Mouse (Mus musculus) bone marrow, adult 2 months (tissue): ENCODE results near the gene Map3k6. TPM values are rescaled to one million over a fixed set of nuclear protein-coding genes. Genes with fewer than 3 reads are reported as not detected.
A peak's percentile ranks its signal among the peaks of the same experiment; 100 is the strongest.

Source experiments
- H3K27ac ChIP-seq: fragments of 200-500 bp; 2 replicates; pipeline ENCODE4 v1.5.1; 2012; ENCODE audit warnings: low read depth, mild to moderate bottlenecking, control low read depth, inconsistent platforms, low read length; ENCODE audit not compliant: control insufficient read depth, poor library complexity, insufficient read depth
- H3K4me1 ChIP-seq: fragments of 200-500 bp; 2 replicates; pipeline ENCODE4 v1.6.1; 2011; ENCODE audit warnings: low read length; ENCODE audit not compliant: control insufficient read depth, insufficient read depth
- H3K4me3 ChIP-seq: fragments of 200-500 bp; replicated peaks from 2 replicates; pipeline ENCODE3; 2011; ENCODE audit warnings: mild to moderate bottlenecking, low read depth, low read length, control low read depth; ENCODE audit not compliant: control insufficient read depth
- CTCF ChIP-seq: fragments of 200-500 bp; IDR thresholded peaks from 2 replicates; pipeline ENCODE4 v1.5.1; 2011; ENCODE audit warnings: low read length, control low read depth; ENCODE audit not compliant: control insufficient read depth, insufficient read depth
- POLR2A ChIP-seq: fragments of 200-500 bp; IDR thresholded peaks from 2 replicates; pipeline ENCODE4 v1.6.1; 2011; ENCODE audit warnings: low read depth, mild to moderate bottlenecking, control low read depth, low read length, borderline replicate concordance; ENCODE audit not compliant: control insufficient read depth
- whole genome bisulfite sequencing: fragments of 180-500 bp; shearing (Covaris S2); methylation state at CpG from one replicate; pipeline ENCODE4 v1.1.7; 2018; 5-methylcytosine and 5-hydroxymethylcytosine counted together
- polyA plus RNA-seq: library from polyadenylated mRNA; stranded (reverse); fragments of >200 nt; gene quantifications from 2 replicates; pipeline ENCODE4 v1.2.4, GENCODE M21; 2011; ENCODE audit warnings: low replicate concordance; ENCODE audit not compliant: missing spikeins, insufficient read depth, insufficient read length

The Map3k6 gene
- polyA plus RNA-seq, 1 experiment, result 14.8 TPM

DNA sequence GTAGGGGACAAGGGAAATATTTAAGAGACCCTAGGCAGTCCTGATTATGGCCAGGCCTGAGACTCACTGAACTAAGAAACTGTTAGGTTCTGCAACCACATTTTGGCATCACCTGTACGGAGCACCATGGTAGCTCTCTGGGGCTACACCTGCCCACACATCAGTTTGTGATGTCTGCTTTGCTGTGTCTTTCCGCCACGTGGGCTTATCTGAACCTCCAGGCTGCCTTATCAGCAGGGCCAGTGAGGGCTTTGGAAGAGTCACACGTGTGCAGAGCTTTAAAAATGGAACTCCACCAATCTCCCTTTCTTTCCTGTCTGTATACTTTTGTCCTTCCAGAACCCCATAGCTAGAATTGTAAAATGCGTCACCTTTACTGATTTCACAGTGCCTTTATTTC is 45.3 kb downstream of the Map3k6 start:
- TF ChIP-seq POLR2A, result no peak
- no peak for TF ChIP-seq CTCF
- Histone ChIP-seq H3K4me3 (no peak overlapping the region), H3K27ac (no peak overlapping the region), H3K4me1 (peaks cover 2% of the 10 kb centered on the region; the same call in 1 of the 2 replicates)
- 36% methylated on average over 5 of the region's 5 CpGs for WGBS

DNA sequence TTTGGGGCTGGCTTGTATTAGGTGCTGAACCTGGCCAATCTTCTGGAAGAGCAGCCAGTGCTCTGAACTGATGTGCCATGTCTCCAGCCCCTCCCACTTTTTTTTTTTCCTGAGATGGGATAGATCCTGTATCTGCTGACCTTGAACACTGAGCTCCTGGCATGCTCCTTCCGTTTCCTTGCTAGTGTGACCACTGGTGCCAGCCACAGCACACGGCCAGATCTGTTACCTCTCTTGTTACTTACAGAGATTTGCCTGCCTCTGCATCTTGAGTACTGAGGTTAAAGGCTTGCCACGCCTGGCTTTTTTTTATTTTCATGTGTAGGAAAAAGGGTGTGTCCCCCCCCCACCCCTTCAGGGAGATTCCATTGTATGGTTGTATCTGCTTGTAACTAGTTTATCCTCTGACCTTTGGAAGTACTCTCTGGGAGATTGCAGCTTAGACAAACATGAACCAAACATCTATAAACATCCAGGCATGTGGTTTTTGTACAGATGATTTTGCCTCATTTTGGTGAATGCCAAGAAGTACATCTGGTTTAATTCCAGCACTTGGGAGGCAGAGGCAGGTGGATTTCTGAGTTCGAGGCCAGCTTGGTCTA is 46.0 kb downstream of the Map3k6 start:
- H3K27ac ChIP-seq, result no peak overlapping the region
- H3K4me1 ChIP-seq, result peaks cover 2% of the 10 kb centered on the region; the same call in 1 of the 2 replicates
- H3K4me3 ChIP-seq, result no peak overlapping the region
- 70% methylated on average over 4 of the region's 4 CpGs for WGBS
- no peak for TF ChIP-seq CTCF
- TF ChIP-seq POLR2A, result no peak

DNA sequence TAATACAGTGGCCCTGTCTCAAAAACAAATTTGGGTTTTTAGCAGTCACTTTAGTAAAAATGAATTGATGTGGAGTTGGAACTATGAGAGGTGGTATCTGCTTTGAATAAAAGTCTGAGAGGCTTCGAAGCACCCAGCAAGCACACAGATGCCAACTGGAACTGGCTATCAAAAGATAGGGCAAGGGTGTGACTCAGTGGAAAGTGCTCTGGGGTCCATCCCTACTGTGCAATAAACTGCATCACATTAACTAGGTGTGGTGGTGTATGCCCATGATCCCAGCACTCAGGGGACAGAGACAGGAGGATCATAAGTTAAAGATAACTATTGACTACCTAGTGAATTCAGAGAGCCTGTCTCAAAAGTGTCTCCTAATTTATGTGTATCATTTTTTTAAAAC is 50.6 kb downstream of the Map3k6 start:
- H3K4me3 ChIP-seq, result no peak overlapping the region
- 69% methylated on average over 1 of the region's 1 CpGs for WGBS
- TF ChIP-seq POLR2A (no peak), CTCF (no peak)
- H3K4me1 ChIP-seq, result no peaks in the 10 kb centered on the region
- H3K27ac ChIP-seq, result no peak overlapping the region

DNA sequence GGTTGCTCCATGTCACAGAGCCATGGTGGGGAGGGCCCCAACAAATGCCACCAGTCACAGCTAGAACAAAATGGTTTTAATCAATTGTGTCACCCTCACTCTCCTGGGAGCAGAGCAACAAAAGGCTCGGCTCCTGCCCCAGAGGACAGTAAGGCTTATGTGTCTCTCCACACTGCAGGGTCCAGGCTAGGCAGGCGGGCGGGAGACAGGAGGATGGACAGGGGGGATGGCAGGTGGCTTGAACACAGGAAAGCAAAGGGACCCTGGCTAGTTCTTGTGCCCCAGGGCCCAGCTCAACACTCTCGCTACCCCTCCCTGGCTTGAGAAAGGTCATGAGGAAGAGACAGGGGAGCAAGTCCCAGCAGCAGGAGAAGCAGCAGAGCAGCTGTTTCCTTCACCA is 51.8 kb downstream of the Map3k6 start:
- Histone ChIP-seq H3K4me1 (no peaks in the 10 kb centered on the region), H3K4me3 (no peak overlapping the region), H3K27ac (no peak overlapping the region)
- WGBS, result 84% methylated on average over 4 of the region's 4 CpGs
- TF ChIP-seq CTCF, result no peak
- TF ChIP-seq POLR2A, result no peak

DNA sequence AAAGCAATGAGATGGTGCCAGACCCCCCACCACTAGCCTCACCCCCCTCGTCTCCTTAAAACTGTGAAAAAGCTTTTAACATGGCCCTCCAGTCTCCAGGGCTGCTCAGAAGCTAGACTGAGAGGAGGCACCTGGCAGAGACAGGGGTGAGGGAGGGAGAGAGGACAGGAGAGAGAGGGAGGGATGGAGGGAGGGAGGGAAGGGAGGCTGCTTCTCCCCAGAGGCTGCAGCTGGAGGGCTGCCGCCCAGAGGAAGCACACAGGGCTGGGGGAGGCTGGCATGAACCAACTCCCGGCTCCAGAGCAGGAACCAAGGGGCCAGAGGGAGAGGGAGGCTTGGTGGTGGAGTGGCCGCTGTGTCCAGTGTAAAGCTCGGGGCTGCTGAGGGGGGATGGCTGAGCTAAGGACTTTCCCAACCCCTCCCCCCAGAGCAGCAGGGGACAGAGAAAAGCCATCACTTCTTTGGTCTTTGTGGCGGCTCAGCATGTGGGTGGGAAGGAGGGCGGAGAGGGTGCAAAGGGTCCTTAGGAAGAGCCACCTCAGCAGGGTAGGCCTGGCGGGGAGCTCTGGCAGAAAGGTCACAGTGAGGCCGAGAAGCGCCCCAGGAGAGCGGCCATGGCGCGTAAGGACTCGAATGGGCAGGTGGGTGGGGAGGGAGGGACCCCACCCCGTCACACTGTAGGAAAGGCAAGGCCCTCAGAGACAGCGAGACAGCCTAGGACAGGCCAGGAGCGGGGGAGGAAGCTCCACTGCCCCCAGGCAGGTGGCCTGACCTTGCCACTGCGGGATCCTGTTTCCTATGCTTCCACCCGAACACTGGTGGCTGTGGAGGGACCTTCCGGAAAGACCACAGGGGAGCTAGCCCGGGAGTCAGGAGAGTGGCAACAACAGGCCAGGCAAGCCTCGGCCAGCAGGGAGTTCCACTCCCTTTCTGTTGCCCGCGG is 52.6 kb downstream of the Map3k6 start:
- WGBS, result 74% methylated on average over 24 of the region's 24 CpGs
- no peak overlapping the region for H3K27ac ChIP-seq
- no peak for TF ChIP-seq CTCF

DNA sequence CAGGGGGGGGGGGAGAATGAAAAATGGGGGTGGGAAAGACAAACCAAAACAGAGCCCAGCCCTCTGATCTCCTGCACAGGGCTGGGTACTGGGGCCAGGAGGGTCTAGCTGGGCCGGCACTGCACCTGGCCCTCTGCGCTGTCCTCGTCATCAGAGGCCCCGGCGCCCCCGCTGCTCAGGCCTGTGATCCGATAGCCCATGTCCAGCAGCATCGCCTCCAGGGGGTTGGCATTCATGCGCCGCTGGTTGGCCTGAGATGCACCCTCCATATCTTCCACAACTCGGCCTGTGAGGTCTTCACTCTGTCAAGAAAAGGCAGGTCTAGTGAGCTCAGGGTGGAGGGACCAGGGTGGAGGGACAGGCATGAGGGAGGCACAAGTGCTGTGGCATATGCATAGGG is 53.5 kb downstream of the Map3k6 start:
- Histone ChIP-seq H3K4me1 (no peaks in the 10 kb centered on the region), H3K27ac (no peak overlapping the region), H3K4me3 (no peak overlapping the region)
- WGBS, result 93% methylated on average over 11 of the region's 11 CpGs
- TF ChIP-seq CTCF (no peak), POLR2A (no peak)

More for the DNA sequence above, 52.6 kb downstream of the Map3k6 start:
- Histone ChIP-seq H3K4me3 (no peak overlapping the region), H3K4me1 (no peaks in the 10 kb centered on the region)

DNA sequence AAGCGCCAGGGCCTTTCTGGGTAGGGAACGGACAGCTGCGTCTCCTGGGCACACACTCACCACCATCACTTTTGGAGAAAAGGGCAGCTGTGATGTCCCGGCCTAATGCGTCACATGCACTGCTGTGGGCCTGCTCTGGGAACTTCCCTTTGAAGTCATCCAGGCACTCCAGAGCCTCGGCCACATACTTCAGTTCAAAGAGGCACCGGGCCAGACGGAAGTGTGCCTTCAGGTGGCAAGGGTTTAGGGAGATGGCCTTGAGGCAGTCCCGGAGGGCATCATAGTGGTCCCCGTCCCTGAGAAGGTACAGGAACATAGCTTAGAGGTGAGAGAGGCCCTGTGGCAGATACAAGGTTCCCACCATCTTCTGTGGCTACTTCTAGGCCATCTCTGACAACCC is 56.7 kb downstream of the Map3k6 start:
- no peak for TF ChIP-seq CTCF
- no peak for TF ChIP-seq POLR2A
- H3K27ac ChIP-seq, result no peak overlapping the region
- H3K4me3 ChIP-seq, result no peak overlapping the region
- 76% methylated on average over 10 of the region's 10 CpGs for WGBS
- H3K4me1 ChIP-seq, result no peaks in the 10 kb centered on the region

DNA sequence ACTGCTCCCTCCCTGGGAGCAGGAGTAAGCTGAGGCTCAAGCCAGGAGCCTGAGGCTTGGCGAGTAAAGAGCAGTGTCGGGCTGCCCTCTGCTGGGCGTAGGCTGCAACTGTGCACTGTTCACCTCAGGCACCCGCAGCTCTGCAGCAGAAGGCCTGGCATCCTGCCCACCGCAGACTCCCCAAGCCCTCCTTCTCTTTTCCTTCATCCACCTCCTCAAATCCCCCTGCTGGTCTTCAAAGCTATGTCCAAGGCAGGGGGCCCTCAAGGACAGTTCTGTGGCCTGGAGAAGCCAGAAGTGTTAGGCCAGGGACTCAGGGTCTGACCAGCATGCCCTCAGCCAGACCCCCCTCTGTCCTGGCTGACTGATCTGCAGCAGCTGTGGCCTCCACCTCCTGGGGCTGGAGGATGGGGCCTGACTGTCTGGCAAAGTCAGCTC is 57.2 kb downstream of the Map3k6 start:
- Histone ChIP-seq H3K4me1 (no peaks in the 10 kb centered on the region), H3K4me3 (no peak overlapping the region), H3K27ac (no peak overlapping the region)
- TF ChIP-seq POLR2A (no peak), CTCF (peak; percentile 97)
- under 1% methylated on average over 5 of the region's 5 CpGs for WGBS
